Mouse (Mus musculus): ENCODE results near the gene Ttc28.

- TF ChIP-seq CTCF (IDR thresholded peaks at IDR 0.05; ENCODE audit: insufficient read depth, low read length), result no peak
- TF ChIP-seq POLR2A (IDR thresholded peaks at IDR 0.05; ENCODE audit: borderline replicate concordance, extremely low read depth, low read depth, low read length), result no peak
Measured at GRCm38 (mm10) chr5:111228302-111229040, 348.9 kb downstream of the Ttc28 start.
